Mouse (Mus musculus): ENCODE data around the gene Tsr3.

Tsr3 gene

GRCm38 (mm10) chr17:25290411-25290810 is 50.4 kb downstream of the Tsr3 start:
- DNase-seq (ENCODE audit: low spot score in 2 of 2): no peak

Measured in right cerebral cortex, postnatal 10 days (tissue).